Mouse (Mus musculus) heart, adult 2 months (tissue): ENCODE measurements around the gene Mbip. TPM values are rescaled to one million over a fixed set of nuclear protein-coding genes. Genes with fewer than 3 reads are reported as not detected.

Source experiments
- DNase-seq, 2 experiments: peaks; one replicate each; pipeline ENCODE4 v3.0.0; 2021
- H3K27ac ChIP-seq: fragments of 200-600 bp; 2 replicates; pipeline ENCODE4 v1.8.1; 2022
- H3K27me3 ChIP-seq: fragments of 200-500 bp; 2 replicates; pipeline ENCODE4 v1.6.1; 2012; ENCODE audit warnings: mild to moderate bottlenecking, low read length, inconsistent platforms, mixed read lengths; ENCODE audit not compliant: control insufficient read depth, insufficient read depth
- H3K36me3 ChIP-seq: fragments of 200-500 bp; 2 replicates; pipeline ENCODE4 v1.6.1; 2012; ENCODE audit warnings: low read length, inconsistent platforms; ENCODE audit not compliant: control insufficient read depth, insufficient read depth
- H3K4me1 ChIP-seq: fragments of 200-500 bp; 2 replicates; pipeline ENCODE4 v1.6.1; 2011; ENCODE audit warnings: low read length; ENCODE audit not compliant: control insufficient read depth, insufficient read depth
- H3K4me3 ChIP-seq: fragments of 200-600 bp; 2 replicates; pipeline ENCODE4 v1.8.1; 2022
- H3K79me2 ChIP-seq: fragments of 200-500 bp; replicated peaks from 2 replicates; pipeline ENCODE4 v1.6.1; 2012; ENCODE audit warnings: mild to moderate bottlenecking, inconsistent platforms, low read length, moderate library complexity, mixed read lengths; ENCODE audit not compliant: control insufficient read depth, insufficient read depth
- H3K9ac ChIP-seq: fragments of 200-500 bp; 2 replicates; pipeline ENCODE4 v1.6.1; 2012; ENCODE audit warnings: low read depth, mild to moderate bottlenecking, control low read depth, inconsistent platforms, low read length, mixed read lengths
- CTCF ChIP-seq: fragments of 200-600 bp; IDR thresholded peaks from 2 replicates; pipeline ENCODE4 v1.8.1; 2022; ENCODE audit warnings: antibody characterized with exemption, mild to moderate bottlenecking, moderate library complexity
- EP300 ChIP-seq: fragments of 200-500 bp; IDR thresholded peaks from 2 replicates; pipeline ENCODE4 v1.6.1; 2011; ENCODE audit warnings: low read depth, low read length, control low read depth; ENCODE audit not compliant: insufficient read depth
- POLR2A ChIP-seq: fragments of 200-500 bp; IDR thresholded peaks from 2 replicates; pipeline ENCODE4 v1.6.1; 2011; ENCODE audit warnings: mild to moderate bottlenecking, low read depth, low read length, control low read depth; ENCODE audit not compliant: insufficient read depth
- WGBS: fragments of 180-500 bp; shearing (Covaris S2); methylation state at CpG from one replicate; pipeline ENCODE4 v1.1.7; 2018; 5-methylcytosine and 5-hydroxymethylcytosine counted together
- intact Hi-C: fragments of 180-260 bp; cut with DNase I; formaldehyde crosslinking; loops from one replicate; pipeline ENCODE4 v1.15.1; 2025
- polyA plus RNA-seq: library from polyadenylated mRNA; depleted of rRNA; stranded (reverse); fragments of >200 nt; gene quantifications from 2 replicates; pipeline ENCODE4 v1.2.3, GENCODE M21; 2012
- total RNA-seq, 2 experiments: library from RNA; stranded (reverse); gene quantifications; 2 replicates each; pipeline ENCODE4 v1.2.3; 2021

Gene Mbip
- total and polyA plus RNA-seq, 3 experiments: 4.9 to 7.7 (median 5.0) TPM

GRCm38 (mm10) chr12:56333461-56333860, 12.2 kb downstream of the Mbip start:
- no peaks in the 10 kb centered on the region for H3K79me2 ChIP-seq
- H3K4me3 ChIP-seq: no peak overlapping the region
- TF ChIP-seq POLR2A: no peak
- TF ChIP-seq CTCF: no peak
- H3K27ac ChIP-seq: no peak overlapping the region
- H3K4me1 ChIP-seq: no peaks in the 10 kb centered on the region
- WGBS: 84% methylated on average over 2 of the region's 2 CpGs
- no peaks in the 10 kb centered on the region; the same call in none of the 2 replicates for H3K36me3 ChIP-seq
- intact Hi-C loops: no loop called here
- no peak overlapping the region for H3K9ac ChIP-seq
- H3K27me3 ChIP-seq: no peaks in the 10 kb centered on the region
- DNase-seq: no peak

GRCm38 (mm10) chr12:56332475-56332874, 13.2 kb downstream of the Mbip start:
- H3K4me3 ChIP-seq: no peak overlapping the region
- no peaks in the 10 kb centered on the region for H3K27me3 ChIP-seq
- H3K27ac ChIP-seq: no peak overlapping the region
- no peak for TF ChIP-seq POLR2A
- no peak for TF ChIP-seq EP300
- TF ChIP-seq CTCF: no peak
- no peaks in the 10 kb centered on the region; the same call in none of the 2 replicates for H3K36me3 ChIP-seq
- H3K4me1 ChIP-seq: no peaks in the 10 kb centered on the region
- DNase-seq: no peak
- WGBS: 95% methylated on average over 3 of the region's 3 CpGs
- H3K79me2 ChIP-seq: no peaks in the 10 kb centered on the region
- intact Hi-C loops: no loop called here
- no peak overlapping the region for H3K9ac ChIP-seq

GRCm38 (mm10) chr12:56327448-56327998, 18.2 kb downstream of the Mbip start:
- H3K79me2 ChIP-seq: no peaks in the 10 kb centered on the region
- H3K27me3 ChIP-seq: no peaks in the 10 kb centered on the region
- H3K27ac ChIP-seq: no peak overlapping the region
- H3K9ac ChIP-seq: no peak overlapping the region
- no peaks in the 10 kb centered on the region; the same call in 1 of the 2 replicates for H3K36me3 ChIP-seq
- WGBS: 86% methylated on average over 6 of the region's 6 CpGs
- no peaks in the 10 kb centered on the region for H3K4me1 ChIP-seq
- intact Hi-C loops: no loop called here
- no peak overlapping the region for H3K4me3 ChIP-seq
- no peak for TF ChIP-seq POLR2A
- TF ChIP-seq EP300: no peak
- no peak for TF ChIP-seq CTCF
- no peak for DNase-seq

- H3K36me3 ChIP-seq: no peaks in the 10 kb centered on the region
- no peaks in the 10 kb centered on the region for H3K4me1 ChIP-seq
- H3K79me2 ChIP-seq: no peaks in the 10 kb centered on the region
- H3K9ac ChIP-seq: no peak overlapping the region
- DNase-seq: no peak
- H3K27me3 ChIP-seq: no peaks in the 10 kb centered on the region
- TF ChIP-seq EP300 (no peak), POLR2A (no peak), CTCF (no peak)
- no peak overlapping the region for H3K4me3 ChIP-seq
- 89% methylated on average over 1 of the region's 1 CpGs for WGBS
- intact Hi-C loops: no loop called here
- no peak overlapping the region for H3K27ac ChIP-seq
Measured at GRCm38 (mm10) chr12:56325851-56326250, 19.8 kb downstream of the Mbip start.

GRCm38 (mm10) chr12:56318941-56319340, 26.8 kb downstream of the Mbip start:
- Histone ChIP-seq H3K79me2 (no peaks in the 10 kb centered on the region), H3K4me1 (no peaks in the 10 kb centered on the region), H3K27me3 (no peaks in the 10 kb centered on the region), H3K9ac (no peak overlapping the region), H3K27ac (no peak overlapping the region), H3K36me3 (no peaks in the 10 kb centered on the region), H3K4me3 (no peak overlapping the region)
- TF ChIP-seq EP300 (no peak), CTCF (no peak), POLR2A (no peak)
- DNase-seq: no peak
- 72% methylated on average over 4 of the region's 4 CpGs for WGBS
- intact Hi-C loops: no loop called here

- Histone ChIP-seq H3K4me3 (no peak overlapping the region), H3K79me2 (no peaks in the 10 kb centered on the region), H3K9ac (no peak overlapping the region), H3K36me3 (no peaks in the 10 kb centered on the region), H3K4me1 (no peaks in the 10 kb centered on the region), H3K27ac (no peak overlapping the region), H3K27me3 (no peaks in the 10 kb centered on the region)
- no peak for DNase-seq
- intact Hi-C loops: no loop called here
- WGBS: 74% methylated on average over 8 of the region's 8 CpGs
- no peak for TF ChIP-seq EP300
- no peak for TF ChIP-seq POLR2A
- no peak for TF ChIP-seq CTCF
Measured at GRCm38 (mm10) chr12:56318059-56318458, 27.6 kb downstream of the Mbip start.
